Mouse (Mus musculus): ENCODE results near the gene Prps1l1.

Gene Prps1l1

DNA sequence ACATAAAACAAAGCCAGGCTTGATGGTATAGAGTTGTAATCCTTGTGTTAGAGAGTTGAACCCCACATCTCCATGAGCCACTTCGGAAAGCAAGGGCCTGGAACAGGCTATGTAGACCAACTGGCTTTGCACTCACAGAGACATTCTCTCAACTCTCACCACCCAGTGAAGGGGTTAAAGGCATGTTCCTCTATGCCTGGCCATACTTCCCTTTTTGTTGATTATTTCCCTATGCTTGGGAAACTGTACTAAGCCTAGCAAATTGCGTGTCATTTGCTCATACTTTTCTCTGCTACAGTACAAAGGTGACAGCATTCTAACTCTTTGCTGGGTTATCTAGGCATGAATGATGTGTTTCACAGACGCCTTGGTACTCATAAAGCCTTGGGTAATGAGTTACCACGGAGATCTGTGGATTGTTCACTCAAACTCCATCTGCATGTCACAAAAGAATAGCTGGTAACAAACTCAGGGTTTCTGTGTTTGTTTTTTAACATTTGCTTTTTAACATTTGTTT lies 41.4 kb downstream of the Prps1l1 start:
- no peak for DNase-seq (ENCODE audit: low spot score in 2 of 2)

DNA sequence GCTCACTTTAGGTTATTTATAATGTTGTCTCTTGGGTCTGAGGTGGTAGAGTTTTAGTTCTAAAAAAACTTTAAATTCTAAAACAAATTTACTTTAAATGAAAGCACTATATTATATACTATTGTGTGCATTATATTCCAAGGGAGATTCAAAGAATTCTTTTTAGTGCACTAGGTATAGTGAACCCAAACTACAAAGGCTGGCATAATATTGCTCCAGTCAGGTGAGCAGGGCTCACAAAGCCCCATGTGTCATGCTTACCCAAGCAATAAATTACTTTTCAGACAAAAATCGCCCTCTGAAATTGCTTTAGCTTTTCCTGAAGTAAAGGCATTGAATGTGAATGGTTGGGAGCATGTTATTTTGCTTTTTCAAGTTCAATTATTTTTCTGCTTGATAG lies 43.0 kb downstream of the Prps1l1 start:
- no peak for DNase-seq (ENCODE audit: low spot score in 2 of 2)

Data from spleen, postnatal 4 days (tissue).